Mouse (Mus musculus) Patski (cell line): ENCODE data around the gene Kcnip1. TPM values are rescaled to one million over a fixed set of nuclear protein-coding genes. Genes with fewer than 3 reads are reported as not detected.

Experiments used
- ATAC-seq: fragments of 100-300 bp; one replicate; pipeline ENCODE4 v1.8.0; 2021
- CTCF ChIA-PET: fragments of 350-600 bp; sonication (Branson Sonifier 250); formaldehyde crosslinking; loops from one replicate; lab custom pipeline; 2022; ENCODE audit warnings: inconsistent platforms; lab: Charles Lee
- POLR2A ChIA-PET: fragments of 350-600 bp; sonication (Branson Sonifier 250); formaldehyde crosslinking; loops from one replicate; lab custom pipeline; 2022; ENCODE audit warnings: antibody characterized with exemption, inconsistent platforms; lab: Charles Lee
- DNase-seq: peaks from one replicate; pipeline ENCODE4 v3.0.0-alpha.2; 2011; ENCODE audit warnings: low read depth, low spot score
- H3K27me3 ChIP-seq: fragments of 371-371 bp; one replicate; pipeline ENCODE4 v1.5.1; 2021
- CTCF ChIP-seq: fragments of 100-300 bp; IDR thresholded peaks from one replicate; pipeline ENCODE4 v1.5.1; 2021
- in situ Hi-C: fragments of 300-500 bp; cut with MboI; formaldehyde crosslinking; loops from 3 replicates; pipeline ENCODE4 v1.11.1; 2018; ENCODE audit warnings: low pct_unique_long_range_greater_than_20kb, mixed read lengths
- polyA plus RNA-seq: library from polyadenylated mRNA; unstranded; gene quantifications from one replicate; pipeline ENCODE4 v1.2.3, GENCODE M21; 2021

Kcnip1 gene
- polyA plus RNA-seq, 1 experiment from 2014 or later = not detected

DNA sequence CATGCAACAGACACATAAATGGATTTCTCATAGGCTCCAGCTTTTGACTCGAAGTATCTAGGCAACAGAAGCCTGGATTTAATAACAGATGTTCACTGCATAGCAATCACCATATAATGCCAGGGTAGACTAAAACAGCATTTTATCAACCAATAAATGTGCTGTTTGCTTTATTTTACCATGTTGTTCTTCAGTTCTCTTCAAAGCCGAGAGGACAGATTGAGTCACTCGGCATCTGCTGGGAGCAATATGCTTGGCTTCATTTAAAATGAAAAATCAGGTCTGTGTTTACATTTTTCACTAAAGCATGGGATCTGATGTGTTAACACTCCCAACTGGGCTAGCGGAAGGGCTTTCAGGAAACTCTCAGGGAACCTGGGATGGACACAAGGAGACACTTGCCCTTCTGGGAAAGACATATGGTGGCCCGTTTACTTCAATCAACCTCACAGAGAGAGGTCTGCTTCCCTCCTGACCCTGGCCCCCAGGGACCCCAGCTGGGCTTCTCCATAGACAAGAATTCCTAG is 220.3 kb downstream of the Kcnip1 start:
- ATAC-seq = no peak
- POLR2A ChIA-PET = no interaction called here

DNA sequence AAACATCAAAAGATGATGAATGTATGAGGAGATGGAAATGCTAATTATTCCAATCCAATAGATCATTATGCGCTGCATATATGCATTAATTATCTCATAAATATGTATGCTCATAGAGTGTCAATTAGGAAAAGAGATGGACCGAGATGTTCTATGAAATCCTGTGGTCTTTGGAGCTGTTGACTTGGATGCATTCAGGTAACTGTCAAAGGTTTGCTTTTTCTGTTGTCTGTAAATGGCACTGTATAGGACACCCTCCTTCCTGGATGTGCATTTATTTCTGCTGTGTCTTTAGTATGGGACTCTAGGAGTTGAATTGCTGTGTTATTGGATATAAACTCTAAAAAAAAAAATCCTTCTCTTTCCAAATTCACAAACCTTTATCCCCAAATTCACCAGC is 220.9 kb downstream of the Kcnip1 start:
- in situ Hi-C loops = no loop called here
- ChIA-PET POLR2A (no interaction called here), CTCF (no interaction called here)
- DNase-seq (no peak), ATAC-seq (no peak)
- H3K27me3 ChIP-seq = peaks cover 19% of the 10 kb centered on the region
- no peak for TF ChIP-seq CTCF

More for the DNA sequence above, 220.3 kb downstream of the Kcnip1 start:
- peaks cover 22% of the 10 kb centered on the region for H3K27me3 ChIP-seq
- no peak for DNase-seq
- CTCF ChIA-PET = no interaction called here
- TF ChIP-seq CTCF = no peak
- in situ Hi-C loops = no loop called here

DNA sequence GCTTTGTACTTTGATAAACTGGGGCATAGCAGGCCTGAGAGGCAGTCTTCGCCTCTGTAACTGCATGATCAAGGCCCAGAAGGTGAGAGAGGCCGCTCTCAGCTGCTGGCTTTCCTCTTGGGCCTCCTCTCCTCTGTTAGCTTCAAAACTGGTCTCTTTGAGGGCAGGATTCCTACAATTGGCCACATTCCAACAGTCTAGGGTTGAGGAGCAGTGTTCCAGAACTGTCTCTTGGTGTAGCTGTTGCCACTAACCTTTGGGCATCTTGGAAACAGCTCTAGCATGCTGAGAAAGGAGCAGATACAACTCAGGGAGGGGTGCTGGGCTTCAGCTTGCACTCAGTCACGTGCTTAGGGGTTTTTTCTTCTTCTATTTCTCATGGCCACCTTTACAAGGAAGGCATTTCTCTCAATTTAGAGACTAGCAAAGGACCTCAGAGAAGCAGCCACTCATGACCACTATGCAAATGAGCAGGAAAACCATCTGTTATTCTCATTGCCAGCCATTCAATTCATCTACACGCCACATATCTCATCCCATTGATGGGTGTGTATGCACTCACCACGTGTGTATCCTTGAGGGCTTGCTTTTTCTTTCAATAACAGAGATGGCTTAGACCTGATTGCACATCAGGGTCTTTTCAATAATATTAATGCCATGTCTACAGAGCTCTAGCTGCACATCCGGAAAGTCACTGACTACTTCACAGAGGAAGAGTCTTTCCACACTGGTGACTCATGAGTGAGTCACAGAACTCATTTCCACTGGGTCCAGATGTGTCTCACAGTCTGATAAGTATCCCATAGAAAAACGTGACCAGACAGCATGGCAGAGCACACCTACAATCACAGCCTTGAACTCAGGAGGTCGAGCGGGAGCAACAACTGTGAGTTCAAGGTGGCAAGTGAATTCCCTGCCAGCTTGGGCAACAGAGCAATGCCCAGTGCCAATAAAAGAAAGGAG is 225.7 kb downstream of the Kcnip1 start:
- peaks cover 4% of the 10 kb centered on the region for H3K27me3 ChIP-seq
- no peak for TF ChIP-seq CTCF
- no peak for DNase-seq
- ChIA-PET POLR2A (no interaction called here), CTCF (interaction anchor here (1.5 to 2.3 kb wide), 3 partner anchors 9 to 29 kb away, joined by 3 to 7 read pairs (median 4); no protein-coding TSS in a partner anchor)
- peak; percentile 51 for ATAC-seq
- in situ Hi-C loops = no loop called here

DNA sequence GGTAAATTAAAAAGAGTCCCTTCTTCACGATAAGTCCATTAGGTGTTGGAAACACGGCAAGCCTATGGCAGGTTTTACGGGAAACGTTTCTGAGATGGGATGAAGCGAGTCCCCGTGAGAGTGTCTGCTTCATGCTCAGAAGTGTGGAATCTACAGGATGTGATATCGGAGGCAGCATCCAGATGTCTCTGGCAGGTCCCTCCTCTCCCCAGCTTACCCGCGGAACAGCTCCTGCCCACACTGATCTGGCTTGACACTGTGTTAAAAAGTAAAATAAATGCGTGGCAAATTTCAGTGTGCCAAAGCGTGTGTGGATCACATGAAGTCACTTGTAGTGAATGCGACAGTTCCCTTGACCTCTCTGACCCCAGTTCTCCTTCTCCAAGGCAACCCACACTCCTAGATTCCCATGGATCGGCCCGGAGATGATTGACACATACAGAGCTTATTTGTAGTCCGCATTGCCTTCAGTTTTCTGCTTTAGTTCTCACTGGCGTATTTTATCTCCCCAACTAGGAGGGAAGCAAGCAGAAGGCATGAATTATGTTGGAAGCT is 231.7 kb downstream of the Kcnip1 start:
- peaks cover 6% of the 10 kb centered on the region for H3K27me3 ChIP-seq
- ChIA-PET POLR2A (no interaction called here), CTCF (no interaction called here)
- in situ Hi-C loops = no loop called here
- TF ChIP-seq CTCF = no peak
- ATAC-seq = no peak
- no peak for DNase-seq

DNA sequence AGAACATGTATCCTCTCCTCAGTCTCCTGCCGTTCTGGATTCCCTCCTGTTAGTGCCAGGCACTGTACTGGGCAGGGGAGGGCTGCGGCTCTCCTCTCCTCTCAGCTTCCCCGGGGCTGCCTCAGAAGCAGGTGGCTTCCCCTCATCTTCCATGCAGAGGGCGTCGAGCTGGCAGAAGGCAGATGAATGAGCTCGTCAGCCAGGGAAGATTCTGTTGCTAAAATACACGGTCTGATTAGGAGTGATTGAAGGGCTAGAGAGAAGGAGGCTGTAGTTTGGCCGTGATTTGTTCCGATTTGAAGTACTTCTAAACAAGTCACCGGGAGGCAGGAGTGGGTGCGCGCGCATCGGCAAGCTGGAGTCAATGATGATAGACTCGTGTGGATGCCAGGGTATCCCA is 236.3 kb downstream of the Kcnip1 start:
- POLR2A ChIA-PET = no interaction called here

DNA sequence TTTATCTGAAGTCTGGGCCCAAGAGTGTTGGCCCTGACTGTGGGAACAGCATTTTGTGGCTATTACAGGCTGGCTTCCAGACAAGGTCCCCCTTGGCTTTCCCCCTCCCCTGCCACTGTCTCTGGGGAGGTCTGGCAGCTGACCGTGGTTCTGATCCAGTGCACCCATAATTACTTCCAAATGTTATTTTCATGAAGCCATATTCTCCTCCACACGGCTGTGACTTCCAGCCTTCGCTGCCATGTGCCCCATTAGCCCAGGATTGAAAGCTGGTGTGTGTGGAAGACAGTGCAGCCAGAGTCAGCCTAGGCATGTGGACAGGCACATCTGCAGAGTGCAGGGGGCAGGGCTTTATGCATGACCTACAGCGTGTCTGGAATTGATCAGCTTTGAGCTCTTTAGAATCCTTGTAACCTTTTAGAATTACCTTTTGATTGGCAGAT is 240.5 kb downstream of the Kcnip1 start:
- TF ChIP-seq CTCF = no peak
- in situ Hi-C loops = no loop called here
- ChIA-PET CTCF (no interaction called here), POLR2A (interaction anchor here (0.6 kb wide), 1 partner anchor 10 kb away, joined by 3 read pairs; no protein-coding TSS in a partner anchor)
- DNase-seq = no peak
- ATAC-seq = peak; percentile 3
- H3K27me3 ChIP-seq = peaks cover 8% of the 10 kb centered on the region

More for the DNA sequence above, 236.3 kb downstream of the Kcnip1 start:
- no peak for TF ChIP-seq CTCF
- CTCF ChIA-PET = interaction anchor here (2.0 kb wide), 1 partner anchor 22 kb away, joined by 5 read pairs; no protein-coding TSS in a partner anchor
- in situ Hi-C loops = no loop called here
- no peak for ATAC-seq
- H3K27me3 ChIP-seq = peaks cover 10% of the 10 kb centered on the region
- DNase-seq = no peak

DNA sequence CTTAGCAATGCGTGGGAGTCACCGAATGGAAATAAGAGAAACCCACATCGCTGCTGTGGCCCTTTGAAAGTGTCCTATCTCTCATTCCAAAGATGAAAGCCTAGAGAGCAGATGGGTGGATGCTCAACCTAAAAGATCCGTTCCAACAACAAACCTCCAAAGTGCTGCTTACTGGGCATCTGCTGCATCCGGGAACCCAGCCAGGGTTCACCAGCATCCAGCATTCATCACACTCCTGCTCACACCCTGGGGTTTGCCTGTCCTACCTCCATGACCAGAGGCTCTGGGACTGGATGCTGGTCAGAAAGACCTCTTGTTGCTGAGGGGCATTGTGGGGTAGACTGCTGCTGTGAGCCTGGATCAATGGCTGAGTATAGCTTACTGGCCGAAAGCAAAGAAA is 241.4 kb downstream of the Kcnip1 start:
- ATAC-seq = no peak

DNA sequence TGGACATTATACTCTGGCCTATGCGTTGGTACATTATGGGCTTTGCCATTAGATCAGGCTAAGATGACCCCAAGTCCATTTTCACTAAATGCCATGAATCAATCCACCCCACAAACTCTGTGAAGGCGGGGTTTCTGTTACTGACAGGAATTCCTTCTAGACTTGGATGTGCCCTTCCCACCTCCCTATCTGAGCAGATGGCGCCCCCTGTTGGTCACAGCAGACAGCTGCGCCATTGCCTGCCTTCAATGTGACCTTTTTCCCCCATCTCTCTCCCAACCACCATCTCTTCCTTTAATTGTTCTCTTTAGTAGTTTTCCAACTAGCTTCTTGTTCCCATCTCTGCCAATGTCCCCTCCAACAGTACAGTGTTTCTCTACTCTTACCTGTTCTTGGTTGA is 243.0 kb downstream of the Kcnip1 start:
- no peaks in the 10 kb centered on the region for H3K27me3 ChIP-seq
- DNase-seq (no peak), ATAC-seq (no peak)
- in situ Hi-C loops = loop anchor here (25.0 kb wide), 2 partner anchors 462 to 1062 kb away; partner anchors contain the start of gene Foxi1
- no peak for TF ChIP-seq CTCF
- CTCF ChIA-PET = interaction anchor here (1.3 kb wide), 1 partner anchor 15 kb away, joined by 3 read pairs; no protein-coding TSS in a partner anchor
- POLR2A ChIA-PET = no interaction called here

More for the DNA sequence above, 241.4 kb downstream of the Kcnip1 start:
- ChIA-PET CTCF (no interaction called here), POLR2A (no interaction called here)
- no peak for TF ChIP-seq CTCF
- DNase-seq = no peak
- H3K27me3 ChIP-seq = peaks cover 7% of the 10 kb centered on the region
- in situ Hi-C loops = no loop called here

DNA sequence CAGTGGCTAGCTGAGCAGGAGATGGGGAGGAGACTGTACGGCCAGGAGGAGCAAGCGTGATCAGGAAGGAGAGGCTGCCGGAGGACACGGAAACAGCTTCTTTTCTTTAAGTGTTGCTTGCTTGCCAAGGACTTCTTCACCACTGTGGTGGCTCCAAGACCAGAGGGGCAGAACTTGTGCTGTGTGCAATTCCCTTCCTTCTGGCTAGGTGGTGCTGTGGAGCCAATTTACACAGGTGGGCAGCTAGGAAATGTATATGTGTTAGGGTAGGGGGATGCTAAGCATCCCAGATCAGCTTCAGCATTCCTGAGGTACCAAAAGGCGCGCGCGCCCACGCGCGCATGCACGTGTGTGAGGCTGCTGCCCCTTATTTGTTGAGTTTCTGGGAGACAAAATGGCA is 243.5 kb downstream of the Kcnip1 start:
- ATAC-seq (no peak), DNase-seq (no peak)
- TF ChIP-seq CTCF = peak; percentile 61

DNA sequence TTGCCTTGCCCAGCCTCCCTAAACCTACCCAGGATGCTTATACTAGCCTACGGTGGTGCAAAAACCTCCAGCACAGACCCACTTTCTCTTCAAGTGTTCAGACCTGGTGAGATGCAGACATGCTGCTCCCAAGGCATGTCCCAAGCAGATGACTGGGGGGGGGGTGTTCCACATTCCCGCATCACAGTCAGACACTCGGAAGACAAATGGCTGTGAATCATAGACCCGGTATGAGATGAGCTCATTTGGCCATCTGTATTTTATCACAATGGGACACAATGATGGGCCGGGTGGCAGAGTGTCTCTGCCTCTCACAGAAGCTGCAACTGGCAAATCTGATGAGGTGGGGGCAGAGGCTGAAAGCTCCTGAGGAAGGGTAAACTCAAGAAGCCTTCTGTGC is 244.2 kb downstream of the Kcnip1 start:
- no peak for TF ChIP-seq CTCF
- ChIA-PET CTCF (interaction anchor here (1.2 to 1.6 kb wide), 4 partner anchors 114 to 161 kb away, joined by 3 to 4 read pairs (median 4); no protein-coding TSS in a partner anchor), POLR2A (no interaction called here)
- in situ Hi-C loops = loop anchor here (25.0 kb wide), 2 partner anchors 464 to 1064 kb away; partner anchors contain the start of gene Foxi1
- ATAC-seq (peak; percentile 40), DNase-seq (no peak)
- no peaks in the 10 kb centered on the region for H3K27me3 ChIP-seq

More for the DNA sequence above, 243.5 kb downstream of the Kcnip1 start:
- no peaks in the 10 kb centered on the region for H3K27me3 ChIP-seq
- CTCF ChIA-PET = interaction anchor here (1.2 to 1.6 kb wide), 4 partner anchors 113 to 161 kb away, joined by 3 to 4 read pairs (median 4); no protein-coding TSS in a partner anchor
- in situ Hi-C loops = loop anchor here (25.0 kb wide), 2 partner anchors 463 to 1063 kb away; partner anchors contain the start of gene Foxi1
- POLR2A ChIA-PET = no interaction called here
